Mouse (Mus musculus) A20 (cell line): ENCODE measurements around the gene Asb15.

Source experiments
- DNase-seq: peaks from one replicate; pipeline ENCODE4 v3.0.0-alpha.2; 2011; ENCODE audit warnings: low read depth, low spot score

Gene Asb15

GRCm38 (mm10) chr6:24607531-24607930 lies 79.6 kb downstream of the Asb15 start:
- DNase-seq: no peak

- no peak for DNase-seq
Observed at GRCm38 (mm10) chr6:24608129-24608528, 80.2 kb downstream of the Asb15 start.

GRCm38 (mm10) chr6:24608682-24609081 lies 80.7 kb downstream of the Asb15 start:
- no peak for DNase-seq

- DNase-seq: no peak
Observed at GRCm38 (mm10) chr6:24609531-24609930, 81.6 kb downstream of the Asb15 start.

GRCm38 (mm10) chr6:24610358-24610757 lies 82.4 kb downstream of the Asb15 start:
- DNase-seq: no peak

GRCm38 (mm10) chr6:24612074-24612755 lies 84.3 kb downstream of the Asb15 start:
- DNase-seq: no peak

GRCm38 (mm10) chr6:24613346-24613745 lies 85.4 kb downstream of the Asb15 start:
- DNase-seq: no peak

GRCm38 (mm10) chr6:24613918-24614317 lies 86.0 kb downstream of the Asb15 start:
- no peak for DNase-seq

GRCm38 (mm10) chr6:24616746-24617145 lies 88.8 kb downstream of the Asb15 start:
- no peak for DNase-seq

GRCm38 (mm10) chr6:24619285-24620045 lies 91.5 kb downstream of the Asb15 start:
- no peak for DNase-seq

GRCm38 (mm10) chr6:24620936-24621335 lies 93.0 kb downstream of the Asb15 start:
- no peak for DNase-seq

GRCm38 (mm10) chr6:24622098-24622497 lies 94.2 kb downstream of the Asb15 start:
- DNase-seq: no peak
